ENCODE assay signal across 26 mouse cellular contexts in genomic region chr2:26957488-26957859, GRCm38 (mm10). TPM values are rescaled to one million over a fixed set of nuclear protein-coding genes. Genes with fewer than 3 reads are reported as not detected.
DNase-seq lines count a peak whose midpoint lies in the region; ATAC-seq and TF ChIP-seq lines count a peak whose summit lies in the region.
"Had no signal": no experiment of that assay in that cellular context is flagged by ENCODE, and none has a peak within 500 bp of the region (broad histone marks: within the 10 kb centered on the region; RNA-seq: fewer than 3 reads in every experiment).

No protein-coding gene starts in this region.

- peaks cover 89% of the 10 kb centered on the region for H3K36me3 ChIP-seq in kidney, embryonic 14.5 days (ENCODE audit: control insufficient read depth, insufficient read depth, low read length)
- H3K36me3 ChIP-seq in liver, embryonic 12.5 days, result peaks cover 97% of the 10 kb centered on the region
- H3K36me3 ChIP-seq in liver, embryonic 11.5 days (ENCODE audit: control insufficient read depth, insufficient read depth, low read length), result peaks cover 61% of the 10 kb centered on the region
- H3K36me3 ChIP-seq in liver, embryonic 14.5 days (replicated peaks; ENCODE audit: control insufficient read depth, insufficient read depth, low read depth), result peaks cover 65% of the 10 kb centered on the region
- peaks cover 76% of the 10 kb centered on the region for H3K36me3 ChIP-seq in small intestine, adult 2 months (ENCODE audit: control insufficient read depth, insufficient read depth, low read length)

- ATAC-seq in kidney, embryonic 14.5 days (ENCODE audit: low FRiP score, low TSS enrichment), result no peak
- ATAC-seq in liver, embryonic 12.5 days, result no peak
- no peak for ATAC-seq in liver, embryonic 11.5 days (replicated peaks; ENCODE audit: low FRiP score)
- ATAC-seq in liver, embryonic 14.5 days (ENCODE audit: insufficient read depth), result peak; percentile 36; the same call in 1 of the 2 replicates
- ATAC-seq: activated CD4-positive, CD25-positive, alpha-beta regulatory T cell, adult 4 months; forebrain, embryonic 14.5 days; Patski had no signal

- H3K4me2 ChIP-seq in kidney, embryonic 14.5 days (replicated peaks; ENCODE audit: low read depth, low read length), result no peak overlapping the region
- H3K4me2 ChIP-seq in liver, embryonic 12.5 days, result no peak overlapping the region
- no peak overlapping the region for H3K4me2 ChIP-seq in liver, embryonic 11.5 days
- no peak overlapping the region for H3K4me2 ChIP-seq in liver, embryonic 14.5 days (ENCODE audit: low read depth)
- H3K4me2 ChIP-seq: embryonic facial prominence, embryonic 15.5 days; heart, embryonic 13.5 days; hindbrain, embryonic 12.5 days had no signal

- TF ChIP-seq CTCF in liver, embryonic 14.5 days (IDR thresholded peaks at IDR 0.05; ENCODE audit: low read depth), result no peak
- no peak for TF ChIP-seq CTCF in small intestine, adult 2 months (IDR thresholded peaks at IDR 0.05; ENCODE audit: extremely low read depth, insufficient read length, insufficient replicate concordance, low read depth, low read length)

- no peak overlapping the region for H3K9ac ChIP-seq in kidney, embryonic 14.5 days (ENCODE audit: low read depth, low read length)
- H3K9ac ChIP-seq in liver, embryonic 12.5 days, result no peak overlapping the region
- H3K9ac ChIP-seq in liver, embryonic 11.5 days (ENCODE audit: low read depth, low read length), result no peak overlapping the region
- no peak overlapping the region for H3K9ac ChIP-seq in liver, embryonic 14.5 days (replicated peaks)
- H3K9ac ChIP-seq: embryonic facial prominence, embryonic 15.5 days; heart, embryonic 13.5 days; hindbrain, embryonic 12.5 days had no signal

- DNase-seq in kidney, adult 9 months, result peak; percentile 33
- DNase-seq in liver, embryonic 11.5 days (ENCODE audit: low spot score), result no peak
- no peak for DNase-seq in liver, embryonic 14.5 days (ENCODE audit: low read depth in 3 of 3, low spot score in 3 of 3)
- no peak for DNase-seq in cerebellum, adult 11-12 months
- DNase-seq in cerebellum, postnatal 4 days (ENCODE audit: low spot score in 2 of 2), result no peak
- DNase-seq: adrenal gland, postnatal 14 days; cerebellum, adult 18-20 months; cerebellum, postnatal 10 days; embryo, embryonic 11 days; gastrocnemius, postnatal 36 days; heart, adult 11 months; heart, postnatal 4 days had no signal

- H3K9me3 ChIP-seq in kidney, embryonic 14.5 days (ENCODE audit: control insufficient read depth, low read length), result no peaks in the 10 kb centered on the region
- no peaks in the 10 kb centered on the region for H3K9me3 ChIP-seq in liver, embryonic 12.5 days (replicated peaks)
- no peaks in the 10 kb centered on the region for H3K9me3 ChIP-seq in liver, embryonic 11.5 days (ENCODE audit: control insufficient read depth, low read length)
- H3K9me3 ChIP-seq in liver, embryonic 14.5 days (ENCODE audit: control insufficient read depth, low read length), result no peaks in the 10 kb centered on the region
- H3K9me3 ChIP-seq: embryonic facial prominence, embryonic 15.5 days; forebrain, embryonic 10.5 days; heart, embryonic 13.5 days; hindbrain, embryonic 12.5 days had no signal

- no peaks in the 10 kb centered on the region for H3K27me3 ChIP-seq in kidney, embryonic 14.5 days (ENCODE audit: control insufficient read depth, insufficient read depth, low read length)
- no peaks in the 10 kb centered on the region for H3K27me3 ChIP-seq in liver, embryonic 12.5 days (replicated peaks)
- H3K27me3 ChIP-seq in liver, embryonic 11.5 days (replicated peaks; ENCODE audit: control insufficient read depth, insufficient read depth, low read length), result no peaks in the 10 kb centered on the region
- no peaks in the 10 kb centered on the region for H3K27me3 ChIP-seq in liver, embryonic 14.5 days (ENCODE audit: control insufficient read depth, insufficient read depth, low read length)
- H3K27me3 ChIP-seq in small intestine, adult 2 months (ENCODE audit: control insufficient read depth, insufficient read depth, low read length), result no peaks in the 10 kb centered on the region
- H3K27me3 ChIP-seq: CH12.LX; embryonic facial prominence, embryonic 15.5 days; heart, embryonic 13.5 days; hindbrain, embryonic 12.5 days; Patski had no signal

- no peak for TF ChIP-seq EP300 in liver, embryonic 14.5 days (IDR thresholded peaks at IDR 0.05; ENCODE audit: low read depth)

- H3K4me3 ChIP-seq in kidney, embryonic 14.5 days (ENCODE audit: low read length), result no peak overlapping the region
- H3K4me3 ChIP-seq in liver, embryonic 12.5 days, result no peak overlapping the region
- no peak overlapping the region for H3K4me3 ChIP-seq in liver, embryonic 11.5 days (ENCODE audit: low read depth, low read length)
- no peak overlapping the region for H3K4me3 ChIP-seq in liver, embryonic 14.5 days (ENCODE audit: insufficient read depth in 1 of 2, low read depth in 2 of 2, low read length in 2 of 2)
- H3K4me3 ChIP-seq in small intestine, adult 2 months (ENCODE audit: low read depth, low read length), result no peak overlapping the region
- H3K4me3 ChIP-seq: embryonic facial prominence, embryonic 15.5 days; erythroblast, embryonic 14.5 days; forebrain, embryonic 10.5 days; heart, embryonic 13.5 days; hindbrain, embryonic 12.5 days had no signal

- WGBS in kidney, embryonic 14.5 days, result 92% methylated on average over 2 of the region's 2 CpGs
- 77% methylated on average over 2 of the region's 2 CpGs for WGBS in liver, embryonic 12.5 days (ENCODE audit: insufficient replicate concordance)
- WGBS in liver, embryonic 11.5 days, result 86% methylated on average over 2 of the region's 2 CpGs
- 76% methylated on average over 2 of the region's 2 CpGs for WGBS in liver, embryonic 14.5 days (ENCODE audit: insufficient replicate concordance)
- 14% methylated on average over 2 of the region's 2 CpGs for WGBS in small intestine, adult 2 months

- TF ChIP-seq POLR2A in small intestine, adult 2 months (IDR thresholded peaks at IDR 0.05; ENCODE audit: low read depth, low read length), result no peak

- peaks cover 4% of the 10 kb centered on the region; the same call in 1 of the 2 replicates for H3K4me1 ChIP-seq in kidney, embryonic 14.5 days (ENCODE audit: control insufficient read depth, insufficient read depth, low read length)
- H3K4me1 ChIP-seq in liver, embryonic 12.5 days, result peaks cover 20% of the 10 kb centered on the region
- no peaks in the 10 kb centered on the region; the same call in 1 of the 2 replicates for H3K4me1 ChIP-seq in liver, embryonic 11.5 days (replicated peaks; ENCODE audit: control insufficient read depth, insufficient read depth, low read length)
- H3K4me1 ChIP-seq in liver, embryonic 14.5 days (replicated peaks; ENCODE audit: control insufficient read depth in 2 of 2, insufficient read depth in 2 of 2, low read length in 1 of 2), result peaks cover 0 to 15% of the 10 kb centered on the region in 2 experiments; a peak in 3 of 4 replicates
- H3K4me1 ChIP-seq in small intestine, adult 2 months (ENCODE audit: control insufficient read depth, insufficient read depth, insufficient read length, low read length), result peaks cover 15% of the 10 kb centered on the region; the same call in 1 of the 2 replicates

- H3K27ac ChIP-seq in kidney, embryonic 14.5 days (ENCODE audit: low read depth, low read length), result no peak overlapping the region
- peak overlapping the region; percentile 18; the same call in 1 of the 2 replicates for H3K27ac ChIP-seq in liver, embryonic 12.5 days
- H3K27ac ChIP-seq in liver, embryonic 11.5 days (ENCODE audit: low read depth, low read length), result no peak overlapping the region
- no peak overlapping the region for H3K27ac ChIP-seq in liver, embryonic 14.5 days
- H3K27ac ChIP-seq in small intestine, adult 2 months (ENCODE audit: insufficient read depth, low read depth, low read length), result peak overlapping the region; percentile 95
- H3K27ac ChIP-seq: embryonic facial prominence, embryonic 15.5 days; forebrain, embryonic 10.5 days; heart, embryonic 13.5 days; hindbrain, embryonic 12.5 days had no signal

RNA-seq across cellular contexts. Expression of gene Rexo4, which starts 6.7 kb away (rescaled TPM):
- 37.5 and 49.7 TPM in 2 replicates for polyA plus RNA-seq in kidney, embryonic 14.5 days (2014; fragmentation: Nextera tagmentation; extraction: Ambion mirVana)
- 33.8 and 35.2 TPM in 2 replicates for polyA plus RNA-seq in liver, embryonic 12.5 days (2016; fragmentation: Nextera tagmentation; extraction: Ambion mirVana)
- 58.8 TPM in 2 replicates for polyA plus RNA-seq in liver, embryonic 11.5 days (2014; fragmentation: Nextera tagmentation; extraction: Ambion mirVana)
- polyA plus RNA-seq in liver, embryonic 14.5 days (2012; rRNA removed), result 14.8 and 18.6 TPM in 2 replicates
- polyA plus RNA-seq in liver, embryonic 14.5 days (2014; fragmentation: Nextera tagmentation; extraction: Ambion mirVana), result 18.0 and 20.1 TPM in 2 replicates
- polyA plus RNA-seq in small intestine, adult 2 months (2012; rRNA removed), result 11.3 and 14.7 TPM in 2 replicates

RNA-seq across cellular contexts. Expression of gene Adamts13, which starts 15.7 kb away (rescaled TPM):
- polyA plus RNA-seq in kidney, embryonic 14.5 days (2014; fragmentation: Nextera tagmentation; extraction: Ambion mirVana), result 0.05 and 0.06 TPM in 2 replicates
- 0.96 and 1.1 TPM in 2 replicates for polyA plus RNA-seq in liver, embryonic 12.5 days (2016; fragmentation: Nextera tagmentation; extraction: Ambion mirVana)
- polyA plus RNA-seq in liver, embryonic 11.5 days (2014; fragmentation: Nextera tagmentation; extraction: Ambion mirVana), result 0.43 and 0.63 TPM in 2 replicates
- polyA plus RNA-seq in liver, embryonic 14.5 days (2012; rRNA removed), result 1.3 and 1.8 TPM in 2 replicates
- 0.89 and 0.91 TPM in 2 replicates for polyA plus RNA-seq in liver, embryonic 14.5 days (2014; fragmentation: Nextera tagmentation; extraction: Ambion mirVana)
- 0.94 and 1.1 TPM in 2 replicates for polyA plus RNA-seq in small intestine, adult 2 months (2012; rRNA removed)
- polyA plus RNA-seq: activated CD4-positive, CD25-positive, alpha-beta regulatory T cell, adult 4 months; embryonic facial prominence, embryonic 11.5 days; erythroblast, embryonic 14.5 days; forebrain, embryonic 10.5 days; heart, postnatal 0 days; hindbrain, embryonic 12.5 days had no signal

RNA-seq across cellular contexts. Expression of gene Stkld1, which starts 23.6 kb away (rescaled TPM):
- 0.09 TPM in 1 of 2 replicates, not detected in the other for polyA plus RNA-seq in kidney, embryonic 14.5 days (2014; fragmentation: Nextera tagmentation; extraction: Ambion mirVana)
- 0.06 and 0.14 TPM in 2 replicates for polyA plus RNA-seq in liver, embryonic 12.5 days (2016; fragmentation: Nextera tagmentation; extraction: Ambion mirVana)
- 0.10 and 0.16 TPM in 2 replicates for polyA plus RNA-seq in liver, embryonic 11.5 days (2014; fragmentation: Nextera tagmentation; extraction: Ambion mirVana)
- polyA plus RNA-seq in liver, embryonic 14.5 days (2012; rRNA removed), result 0.03 and 0.07 TPM in 2 replicates
- polyA plus RNA-seq in liver, embryonic 14.5 days (2014; fragmentation: Nextera tagmentation; extraction: Ambion mirVana), result 0.10 TPM in 1 of 2 replicates, not detected in the other
- 0.13 and 0.19 TPM in 2 replicates for polyA plus RNA-seq in small intestine, adult 2 months (2012; rRNA removed)
- polyA plus RNA-seq: embryonic facial prominence, embryonic 11.5 days had no signal

RNA-seq across cellular contexts. Expression of gene Surf4, which starts 23.7 kb away (rescaled TPM):
- polyA plus RNA-seq in kidney, embryonic 14.5 days (2014; fragmentation: Nextera tagmentation; extraction: Ambion mirVana), result 124 and 187 TPM in 2 replicates
- 120 and 124 TPM in 2 replicates for polyA plus RNA-seq in liver, embryonic 12.5 days (2016; fragmentation: Nextera tagmentation; extraction: Ambion mirVana)
- 183 and 193 TPM in 2 replicates for polyA plus RNA-seq in liver, embryonic 11.5 days (2014; fragmentation: Nextera tagmentation; extraction: Ambion mirVana)
- polyA plus RNA-seq in liver, embryonic 14.5 days (2012; rRNA removed), result 46.5 and 53.4 TPM in 2 replicates
- 80.3 and 83.1 TPM in 2 replicates for polyA plus RNA-seq in liver, embryonic 14.5 days (2014; fragmentation: Nextera tagmentation; extraction: Ambion mirVana)
- 382 and 644 TPM in 2 replicates for polyA plus RNA-seq in small intestine, adult 2 months (2012; rRNA removed)

RNA-seq across cellular contexts. Expression of gene Surf1, which starts 41.1 kb away (rescaled TPM):
- 48.1 and 51.1 TPM in 2 replicates for polyA plus RNA-seq in kidney, embryonic 14.5 days (2014; fragmentation: Nextera tagmentation; extraction: Ambion mirVana)
- 41.6 and 42.5 TPM in 2 replicates for polyA plus RNA-seq in liver, embryonic 12.5 days (2016; fragmentation: Nextera tagmentation; extraction: Ambion mirVana)
- polyA plus RNA-seq in liver, embryonic 11.5 days (2014; fragmentation: Nextera tagmentation; extraction: Ambion mirVana), result 56.5 and 58.3 TPM in 2 replicates
- 23.1 and 25.8 TPM in 2 replicates for polyA plus RNA-seq in liver, embryonic 14.5 days (2012; rRNA removed)
- polyA plus RNA-seq in liver, embryonic 14.5 days (2014; fragmentation: Nextera tagmentation; extraction: Ambion mirVana), result 31.7 and 33.9 TPM in 2 replicates
- polyA plus RNA-seq in small intestine, adult 2 months (2012; rRNA removed), result 15.4 and 35.7 TPM in 2 replicates

Comparison
In these comparisons a context has a peak if more than half of its experiments do, and no peak if none do; other contexts are left out.
1. H3K27ac ChIP-seq: peak in liver, embryonic 12.5 days (single experiment) and small intestine, adult 2 months (single experiment); none in kidney, embryonic 14.5 days (single experiment), liver, embryonic 11.5 days (single experiment) and liver, embryonic 14.5 days (single experiment).